Mouse (Mus musculus) hindbrain, embryonic 12.5 days (tissue): Measurements from ENCODE around the gene Plppr3. TPM values are rescaled to one million over a fixed set of nuclear protein-coding genes. Genes with fewer than 3 reads are reported as not detected.
"Not testable (repeated sequence)": the region's sequence is repeated elsewhere in the genome, so short reads cannot be mapped to it uniquely, and the experiment has no call there.

Experiments
- ATAC-seq: fragments of 200-750 bp; cut with Nextera tagmentation; 2 replicates; pipeline ENCODE4 v1.8.0; 2017; ENCODE audit warnings: moderate TSS enrichment; ENCODE audit not compliant: low FRiP score
- H3K27ac ChIP-seq: fragments of 300-500 bp; sonication (generic); 2 replicates; pipeline ENCODE4 v1.5.1; 2016; ENCODE audit warnings: mild to moderate bottlenecking
- H3K27me3 ChIP-seq: fragments of 300-500 bp; sonication (generic); 2 replicates; pipeline ENCODE4 v1.6.1; 2016; ENCODE audit warnings: mild to moderate bottlenecking
- H3K36me3 ChIP-seq: fragments of 300-500 bp; sonication (generic); 2 replicates; pipeline ENCODE4 v1.6.1; 2016; ENCODE audit warnings: mild to moderate bottlenecking
- H3K4me1 ChIP-seq: fragments of 300-500 bp; sonication (generic); 2 replicates; pipeline ENCODE4 v1.6.1; 2016
- H3K4me2 ChIP-seq: fragments of 300-500 bp; sonication (generic); replicated peaks from 2 replicates; pipeline ENCODE4 v1.6.1; 2016; ENCODE audit warnings: mild to moderate bottlenecking
- H3K4me3 ChIP-seq: fragments of 300-500 bp; sonication (generic); 2 replicates; pipeline ENCODE4 v1.5.1; 2016; ENCODE audit warnings: mild to moderate bottlenecking
- H3K9ac ChIP-seq: fragments of 300-500 bp; sonication (generic); 2 replicates; pipeline ENCODE4 v1.6.1; 2016; ENCODE audit warnings: mild to moderate bottlenecking, moderate library complexity
- H3K9me3 ChIP-seq: fragments of 300-500 bp; sonication (generic); replicated peaks from 2 replicates; pipeline ENCODE4 v1.6.1; 2016; ENCODE audit warnings: mild to moderate bottlenecking
- WGBS: fragments of 180-500 bp; shearing (Covaris S2); methylation state at CpG from one replicate; pipeline ENCODE4 v1.1.7; 2016; 5-methylcytosine and 5-hydroxymethylcytosine counted together
- polyA plus RNA-seq: library from polyadenylated mRNA; unstranded; fragments of >200 nt; fragmentation: Nextera tagmentation; extraction: Ambion mirVana; gene quantifications from 2 replicates; pipeline ENCODE4 v1.2.1, GENCODE M21; 2016

Gene Plppr3
- polyA plus RNA-seq, 1 experiment from 2014 or later: 289 TPM

- H3K27ac ChIP-seq: no peak overlapping the region
- no peak overlapping the region for H3K4me3 ChIP-seq
- H3K4me1 ChIP-seq: peaks cover 10% of the 10 kb centered on the region
- peaks cover 22% of the 10 kb centered on the region for H3K27me3 ChIP-seq
- H3K9ac ChIP-seq: no peak overlapping the region
- no peaks in the 10 kb centered on the region for H3K9me3 ChIP-seq
- WGBS: 85% methylated on average over 13 of the region's 13 CpGs
- no peak overlapping the region for H3K4me2 ChIP-seq
- ATAC-seq: no peak
- peaks cover 59% of the 10 kb centered on the region for H3K36me3 ChIP-seq
Measured at GRCm38 (mm10) chr10:79896814-79897213, 22.4 kb upstream of the Plppr3 start.

GRCm38 (mm10) chr10:79896306-79896705 lies 21.9 kb upstream of the Plppr3 start:
- Histone ChIP-seq H3K9me3 (no peaks in the 10 kb centered on the region), H3K4me3 (no peak overlapping the region), H3K27ac (no peak overlapping the region), H3K27me3 (peaks cover 22% of the 10 kb centered on the region), H3K36me3 (peaks cover 59% of the 10 kb centered on the region), H3K4me2 (no peak overlapping the region), H3K4me1 (peaks cover 7% of the 10 kb centered on the region), H3K9ac (no peak overlapping the region)
- ATAC-seq: no peak
- WGBS: 85% methylated on average over 16 of the region's 16 CpGs

GRCm38 (mm10) chr10:79892451-79893118 lies 18.2 kb upstream of the Plppr3 start:
- 45% methylated on average over 22 of the region's 22 CpGs for WGBS
- H3K4me3 ChIP-seq, H3K9ac ChIP-seq, H3K27me3 ChIP-seq, H3K27ac ChIP-seq, H3K9me3 ChIP-seq, H3K4me1 ChIP-seq, H3K4me2 ChIP-seq: not testable (repeated sequence)
- peaks cover 35% of the 10 kb centered on the region for H3K36me3 ChIP-seq
- ATAC-seq: peak; percentile 32; the same call in 1 of the 2 replicates

GRCm38 (mm10) chr10:79890670-79891069 lies 16.2 kb upstream of the Plppr3 start, which contains the start of gene Cfd:
Gene Cfd (plus strand): TSS chr10:79890853.
- 43% methylated on average over 5 of the region's 5 CpGs for WGBS
- Histone ChIP-seq H3K27me3 (0 out of 2 replicates have a peak, but pooled peaks cover 4% of the 10 kb centered on the region), H3K4me3 (no peak within 1 kb of the TSS), H3K9me3 (no peaks in the 10 kb centered on the region), H3K36me3 (peaks cover 17% of the 10 kb centered on the region), H3K9ac (no peak within 1 kb of the TSS), H3K27ac (no peak within 1 kb of the TSS), H3K4me1 (no peaks in the 10 kb centered on the region), H3K4me2 (no peak within 1 kb of the TSS)
- ATAC-seq: no peak

DNA sequence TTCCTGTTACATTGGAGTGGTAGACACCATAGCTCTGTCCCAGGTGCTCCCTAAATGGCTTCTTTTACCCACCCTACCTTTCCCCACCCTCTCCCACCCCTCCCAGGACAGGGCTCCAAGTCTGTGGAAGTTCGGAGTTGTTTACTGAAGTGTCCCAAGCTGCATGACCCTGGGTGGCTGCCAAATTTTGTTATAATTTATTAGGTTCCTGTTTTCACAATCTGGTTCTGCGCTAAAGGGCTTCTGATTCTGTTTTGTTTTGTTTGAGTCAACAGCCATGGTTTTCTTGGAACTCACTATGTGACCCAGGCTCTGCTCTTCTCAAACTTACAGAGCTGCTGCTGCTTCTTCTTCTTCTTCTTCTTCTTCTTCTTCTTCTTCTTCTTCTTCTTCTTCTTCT lies 15.0 kb upstream of the Plppr3 start:
- 89% methylated on average over 2 of the region's 2 CpGs for WGBS
- no peak for ATAC-seq
- no peaks in the 10 kb centered on the region for H3K9me3 ChIP-seq
- H3K9ac ChIP-seq: no peak overlapping the region
- peaks cover 7% of the 10 kb centered on the region; the same call in 1 of the 2 replicates for H3K36me3 ChIP-seq
- H3K4me1 ChIP-seq: no peaks in the 10 kb centered on the region
- H3K4me2 ChIP-seq: no peak overlapping the region
- no peak overlapping the region for H3K4me3 ChIP-seq
- no peak overlapping the region for H3K27ac ChIP-seq
- H3K27me3 ChIP-seq: 0 out of 2 replicates have a peak, but pooled peaks cover 4% of the 10 kb centered on the region

GRCm38 (mm10) chr10:79886611-79887010 lies 12.2 kb upstream of the Plppr3 start:
- Histone ChIP-seq H3K36me3 (no peaks in the 10 kb centered on the region), H3K4me2 (no peak overlapping the region), H3K27me3 (peaks cover 30% of the 10 kb centered on the region), H3K4me3 (no peak overlapping the region), H3K4me1 (peaks cover 14% of the 10 kb centered on the region), H3K9ac (no peak overlapping the region), H3K9me3 (no peaks in the 10 kb centered on the region), H3K27ac (no peak overlapping the region)
- no peak for ATAC-seq
- WGBS: 82% methylated on average over 8 of the region's 8 CpGs

DNA sequence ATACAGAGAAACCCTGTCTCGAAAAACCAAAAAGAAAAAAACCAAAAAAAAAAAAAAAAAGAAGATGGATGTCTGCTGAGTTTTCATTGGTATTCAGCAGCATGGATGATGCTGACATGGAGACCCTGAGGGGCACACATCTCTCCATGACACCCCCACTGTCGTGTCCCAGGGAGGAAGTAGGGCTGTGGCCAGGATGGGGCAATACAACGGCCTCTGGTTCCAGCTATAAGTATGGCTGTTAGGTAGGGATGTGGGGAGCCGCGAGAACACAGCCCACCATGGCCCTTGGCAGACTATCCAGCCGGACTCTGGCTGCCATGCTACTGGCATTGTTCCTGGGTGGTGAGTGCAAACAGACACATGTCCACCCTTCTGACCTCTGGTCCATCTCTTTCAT lies 11.6 kb upstream of the Plppr3 start, which contains the start of gene Elane:
Gene Elane (plus strand): TSS at position 194 of the 400 bp plus-strand sequence.
- H3K9me3 ChIP-seq: no peaks in the 10 kb centered on the region
- H3K4me2 ChIP-seq: no peak within 1 kb of the TSS
- no peak for ATAC-seq
- WGBS: 79% methylated on average over 6 of the region's 6 CpGs
- no peak within 1 kb of the TSS for H3K9ac ChIP-seq
- no peak within 1 kb of the TSS for H3K27ac ChIP-seq
- H3K36me3 ChIP-seq: no peaks in the 10 kb centered on the region
- peaks cover 36% of the 10 kb centered on the region for H3K27me3 ChIP-seq
- H3K4me1 ChIP-seq: peaks cover 15% of the 10 kb centered on the region
- H3K4me3 ChIP-seq: no peak within 1 kb of the TSS

DNA sequence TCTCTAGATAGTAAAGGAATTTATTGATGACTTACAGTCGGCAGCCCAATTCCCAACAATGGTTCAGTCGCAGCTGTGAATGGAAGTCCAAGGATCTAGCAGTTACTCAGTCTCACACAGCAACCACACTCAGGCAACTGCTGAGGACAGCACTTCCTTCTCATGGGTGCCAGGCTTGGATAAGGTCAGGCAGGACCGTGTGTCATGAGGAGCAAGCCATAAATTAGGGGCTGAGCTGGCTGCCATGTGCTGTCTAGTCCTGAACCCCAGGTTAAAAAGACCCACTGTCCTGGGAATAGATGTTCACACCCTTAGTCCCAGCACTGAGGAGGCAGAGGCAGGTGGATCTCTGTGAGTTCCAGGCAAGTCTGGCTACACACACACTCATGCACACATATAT lies 10.5 kb upstream of the Plppr3 start:
- 77% methylated on average over 3 of the region's 3 CpGs for WGBS

DNA sequence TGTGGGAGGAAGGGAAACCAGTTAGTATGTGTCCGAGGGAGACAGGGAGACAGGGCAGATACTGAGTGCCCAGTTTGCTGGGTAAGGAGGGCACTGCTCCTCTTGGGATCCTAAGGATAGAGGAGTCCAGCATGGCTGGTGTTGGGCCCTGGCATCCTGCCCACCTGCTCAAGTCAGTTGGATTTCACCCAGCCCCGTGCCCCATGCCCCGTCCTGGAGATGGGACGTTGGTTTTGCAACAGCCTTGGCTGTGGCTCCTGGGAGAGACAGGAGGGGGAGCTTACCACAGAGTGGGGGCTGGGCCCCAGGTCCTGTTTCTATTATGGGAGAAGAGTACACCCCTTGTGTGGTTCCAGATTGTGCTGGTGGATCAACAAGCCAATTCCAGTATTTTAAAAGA lies 10.0 kb upstream of the Plppr3 start:
- H3K36me3 ChIP-seq: no peaks in the 10 kb centered on the region
- H3K4me3 ChIP-seq: no peak overlapping the region
- H3K27me3 ChIP-seq: peaks cover 46% of the 10 kb centered on the region
- no peak overlapping the region for H3K9ac ChIP-seq
- H3K4me1 ChIP-seq: peaks cover 17% of the 10 kb centered on the region
- ATAC-seq: no peak
- H3K27ac ChIP-seq: no peak overlapping the region
- no peak overlapping the region for H3K4me2 ChIP-seq
- 59% methylated on average over 4 of the region's 4 CpGs for WGBS
- H3K9me3 ChIP-seq: no peaks in the 10 kb centered on the region

More for the DNA sequence above, 10.5 kb upstream of the Plppr3 start:
- not testable (repeated sequence) for H3K27ac ChIP-seq, H3K9me3 ChIP-seq, ATAC-seq, H3K4me3 ChIP-seq, H3K9ac ChIP-seq, H3K36me3 ChIP-seq, H3K4me2 ChIP-seq
- Histone ChIP-seq H3K4me1 (peaks cover 15% of the 10 kb centered on the region), H3K27me3 (peaks cover 46% of the 10 kb centered on the region)

DNA sequence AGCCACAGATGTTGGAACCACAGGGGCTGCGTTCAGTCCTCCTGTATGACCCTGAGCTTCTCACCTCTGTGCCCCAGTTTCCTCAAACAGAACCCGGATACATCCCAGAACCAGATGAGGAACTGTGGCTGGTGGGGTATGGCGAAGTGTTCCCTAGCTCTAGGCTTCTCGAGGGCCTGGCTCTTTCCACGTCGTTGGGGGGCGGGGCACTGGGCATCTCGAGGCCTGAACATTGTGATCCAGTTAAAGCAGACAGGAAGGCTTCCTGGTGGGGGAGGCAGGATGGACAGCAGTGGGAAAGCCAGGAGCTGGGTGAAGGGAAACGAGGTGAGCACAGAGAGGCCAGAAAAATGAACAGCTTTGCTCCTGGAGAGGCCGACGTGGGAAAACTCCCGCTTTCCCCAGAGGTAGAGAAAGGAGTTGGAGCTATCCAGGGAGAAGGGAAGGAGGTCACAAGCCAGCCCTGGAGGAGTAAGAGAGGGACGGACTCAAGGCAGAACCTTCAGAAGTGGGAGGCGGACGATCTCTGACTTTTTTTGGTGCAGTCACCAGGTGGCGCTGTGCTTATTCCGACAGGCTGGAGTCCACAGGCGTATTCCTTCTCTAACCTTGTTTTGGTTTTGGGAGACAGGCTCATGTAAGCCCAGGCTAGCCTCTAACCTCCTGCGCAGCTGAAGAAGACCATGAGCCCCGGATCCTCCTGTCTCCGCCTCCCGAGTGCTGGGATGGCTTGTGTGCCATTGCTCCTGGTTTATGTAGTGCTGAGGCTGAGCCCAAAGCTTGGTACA lies 9.1 kb upstream of the Plppr3 start:
- no peak overlapping the region for H3K27ac ChIP-seq
- H3K36me3 ChIP-seq: no peaks in the 10 kb centered on the region
- no peaks in the 10 kb centered on the region for H3K9me3 ChIP-seq
- no peak overlapping the region for H3K4me2 ChIP-seq
- no peak overlapping the region for H3K9ac ChIP-seq
- no peak overlapping the region for H3K4me3 ChIP-seq
- H3K27me3 ChIP-seq: peaks cover 46% of the 10 kb centered on the region
- H3K4me1 ChIP-seq: peaks cover 18% of the 10 kb centered on the region
- WGBS: 15% methylated on average over 22 of the region's 22 CpGs
- no peak for ATAC-seq

DNA sequence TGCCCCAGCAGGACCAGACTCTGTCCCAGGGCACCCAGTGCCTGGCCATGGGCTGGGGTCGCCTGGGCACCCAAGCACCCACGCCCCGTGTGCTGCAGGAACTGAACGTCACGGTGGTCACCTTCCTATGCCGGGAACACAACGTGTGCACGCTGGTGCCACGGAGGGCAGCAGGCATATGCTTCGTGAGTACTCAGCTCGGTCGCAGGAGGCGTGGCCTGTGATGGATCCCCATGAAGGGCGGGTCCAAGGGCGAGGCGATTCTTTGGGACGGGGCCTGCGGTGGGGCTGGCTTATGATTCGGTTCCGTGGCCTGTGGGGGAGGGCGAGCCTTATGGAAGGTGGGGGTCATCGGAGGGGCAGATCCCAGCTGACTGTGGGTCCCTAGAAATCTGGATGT lies 7.5 kb upstream of the Plppr3 start:
- peaks cover 18% of the 10 kb centered on the region for H3K4me1 ChIP-seq
- peaks cover 43% of the 10 kb centered on the region for H3K27me3 ChIP-seq
- H3K27ac ChIP-seq: no peak overlapping the region
- WGBS: 9% methylated on average over 22 of the region's 22 CpGs
- peak overlapping the region; percentile 35; the same call in 1 of the 2 replicates for H3K9ac ChIP-seq
- no peaks in the 10 kb centered on the region for H3K36me3 ChIP-seq
- H3K4me2 ChIP-seq: peak overlapping the region; percentile 43
- no peak for ATAC-seq
- H3K4me3 ChIP-seq: peak overlapping the region; percentile 10
- H3K9me3 ChIP-seq: no peaks in the 10 kb centered on the region

DNA sequence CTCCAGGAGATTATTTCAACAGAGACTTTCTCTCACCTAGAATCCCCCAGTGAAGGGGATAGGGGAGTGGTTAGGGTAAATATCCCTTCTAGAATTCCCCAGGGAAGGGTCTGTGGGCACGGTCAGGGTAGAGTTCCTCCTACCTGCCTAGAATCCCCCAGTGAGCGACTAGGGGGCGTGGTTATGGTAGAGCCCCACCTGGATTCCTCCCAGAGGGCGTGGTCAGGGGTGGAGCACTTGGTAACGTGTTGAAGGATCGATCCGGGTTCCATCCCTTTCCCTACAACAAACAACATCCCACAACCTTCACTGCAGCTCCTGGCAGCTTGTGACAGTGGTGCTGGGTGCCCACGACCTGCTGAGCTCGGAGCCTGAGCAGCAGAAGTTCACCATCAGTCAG lies 6.3 kb upstream of the Plppr3 start:
- peaks cover 43% of the 10 kb centered on the region for H3K27me3 ChIP-seq
- H3K4me3 ChIP-seq: no peak overlapping the region
- no peak for ATAC-seq
- no peak overlapping the region for H3K27ac ChIP-seq
- H3K9ac ChIP-seq: no peak overlapping the region
- 17% methylated on average over 9 of the region's 9 CpGs for WGBS
- peaks cover 18% of the 10 kb centered on the region for H3K4me1 ChIP-seq
- H3K9me3 ChIP-seq: no peaks in the 10 kb centered on the region
- H3K36me3 ChIP-seq: no peaks in the 10 kb centered on the region
- H3K4me2 ChIP-seq: no peak overlapping the region
